Mouse (Mus musculus) thymus, postnatal 25 days (tissue): ENCODE data around the gene Nudt17.
"Not testable (repeated sequence)": the region's sequence is repeated elsewhere in the genome, so short reads cannot be mapped to it uniquely, and the experiment has no call there.

ENCODE experiments used
- DNase-seq: peaks from one replicate; pipeline ENCODE4 v3.0.0; 2022

Gene Nudt17

GRCm38 (mm10) chr3:96707903-96708683 is at the start of gene Nudt17:
Gene Nudt17, minus strand, starts transcription at chr3:96708562.
- peak; percentile 72 for DNase-seq

GRCm38 (mm10) chr3:96757691-96758090 is 49.3 kb upstream of the Nudt17 start:
- no peak for DNase-seq

GRCm38 (mm10) chr3:96755935-96756334 is 47.6 kb upstream of the Nudt17 start:
- DNase-seq = no peak

GRCm38 (mm10) chr3:96746829-96747228 is 38.5 kb upstream of the Nudt17 start:
- no peak for DNase-seq

- no peak for DNase-seq
Measured at GRCm38 (mm10) chr3:96744348-96744747, 36.0 kb upstream of the Nudt17 start.

GRCm38 (mm10) chr3:96740279-96740678 is 31.9 kb upstream of the Nudt17 start:
- DNase-seq = not testable (repeated sequence)

- no peak for DNase-seq
Measured at GRCm38 (mm10) chr3:96737995-96738394, 29.6 kb upstream of the Nudt17 start.

GRCm38 (mm10) chr3:96737013-96737740 is 28.8 kb upstream of the Nudt17 start:
- no peak for DNase-seq

- no peak for DNase-seq
Measured at GRCm38 (mm10) chr3:96735200-96735599, 26.8 kb upstream of the Nudt17 start.

GRCm38 (mm10) chr3:96733984-96734383 is 25.6 kb upstream of the Nudt17 start:
- DNase-seq = no peak

- DNase-seq = no peak
Measured at GRCm38 (mm10) chr3:96730785-96731184, 22.4 kb upstream of the Nudt17 start.

- DNase-seq = peak; percentile 16
Measured at GRCm38 (mm10) chr3:96729403-96729784, 21.0 kb upstream of the Nudt17 start.

GRCm38 (mm10) chr3:96728634-96729402 is 20.5 kb upstream of the Nudt17 start:
- DNase-seq = no peak

GRCm38 (mm10) chr3:96727828-96728633 is 19.7 kb upstream of the Nudt17 start:
- DNase-seq = no peak

GRCm38 (mm10) chr3:96727343-96727827 is 19.0 kb upstream of the Nudt17 start, which contains the start of the genes Polr3c and Rnf115:
Gene Polr3c, minus strand, starts transcription at chr3:96727628.
Gene Rnf115, plus strand, starts transcription at chr3:96727664.
- peak; percentile 89 for DNase-seq

GRCm38 (mm10) chr3:96719173-96719572 is 10.8 kb upstream of the Nudt17 start:
- DNase-seq = peak; percentile 24

GRCm38 (mm10) chr3:96715854-96716253 is 7.5 kb upstream of the Nudt17 start:
- DNase-seq = no peak

GRCm38 (mm10) chr3:96714286-96714685 is 5.9 kb upstream of the Nudt17 start:
- DNase-seq = no peak

- DNase-seq = no peak
Measured at GRCm38 (mm10) chr3:96708684-96709064, 312 bp upstream of the Nudt17 start.

- DNase-seq = no peak
Measured at GRCm38 (mm10) chr3:96706984-96707383, 1.4 kb downstream of the Nudt17 start.

GRCm38 (mm10) chr3:96706217-96706616 is 2.1 kb downstream of the Nudt17 start:
- DNase-seq = no peak

GRCm38 (mm10) chr3:96704778-96705177 is 3.6 kb downstream of the Nudt17 start:
- DNase-seq = peak; percentile 45
